Mouse (Mus musculus) mesoderm, embryonic 11.5 days (tissue): ENCODE measurements around the gene Emg1.
"Not testable (repeated sequence)": the region's sequence is repeated elsewhere in the genome, so short reads cannot be mapped to it uniquely, and the experiment has no call there.

Experiments used
- DNase-seq: peaks from one replicate; pipeline ENCODE4 v3.0.0-alpha.2; 2012; ENCODE audit warnings: low read depth, low spot score

Emg1 gene

DNA sequence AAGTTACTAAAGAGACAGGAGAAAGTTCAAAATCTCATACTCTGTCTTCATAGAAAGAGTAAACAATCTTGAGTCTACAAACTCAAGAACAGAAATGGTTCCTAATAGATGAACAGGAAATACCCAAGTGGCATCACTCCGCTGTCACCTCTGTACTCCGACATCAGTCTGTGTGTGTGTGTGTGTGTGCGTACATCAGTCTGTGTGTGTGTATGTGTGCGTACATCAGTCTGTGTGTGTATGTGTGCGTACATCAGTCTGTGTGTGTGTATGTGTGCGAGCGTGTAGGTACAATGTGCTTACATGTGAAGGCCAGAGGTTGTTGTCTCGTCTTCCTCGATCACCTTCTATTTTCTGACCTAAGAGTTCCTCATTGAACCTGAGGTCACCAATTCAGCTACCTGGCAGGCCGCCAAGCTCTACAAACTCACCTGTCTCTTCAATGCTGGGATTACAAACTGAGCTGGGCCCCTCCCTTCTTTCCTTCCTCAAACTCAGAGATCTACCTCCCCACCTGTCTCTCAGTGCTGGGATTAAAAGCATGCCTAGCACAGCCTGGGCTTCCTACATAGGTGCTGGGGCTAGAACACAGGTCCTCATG, 3.6 kb downstream of the Emg1 start:
- DNase-seq = no peak

- no peak for DNase-seq
Measured at GRCm38 (mm10) chr6:124706061-124706627, 5.8 kb downstream of the Emg1 start.

DNA sequence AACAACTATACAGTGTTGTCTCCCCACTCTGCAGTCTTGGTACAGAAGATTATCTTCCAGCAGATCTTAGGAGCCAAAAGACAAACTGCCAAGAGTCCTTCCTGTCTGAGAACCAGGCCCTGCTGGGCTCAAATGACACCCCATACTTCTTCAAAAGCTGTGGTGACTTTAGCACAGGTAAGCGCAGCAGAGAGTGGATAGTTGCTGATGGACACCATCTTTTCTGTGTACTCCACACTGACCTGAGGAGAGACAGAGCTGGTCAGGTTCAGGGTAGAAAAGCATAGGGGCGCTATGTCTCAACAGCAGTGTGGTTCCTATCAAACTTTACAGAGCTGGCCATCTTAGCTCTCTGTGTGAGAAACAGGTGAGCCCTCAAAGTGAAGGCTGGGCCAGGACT, 7.6 kb downstream of the Emg1 start:
- DNase-seq = no peak

DNA sequence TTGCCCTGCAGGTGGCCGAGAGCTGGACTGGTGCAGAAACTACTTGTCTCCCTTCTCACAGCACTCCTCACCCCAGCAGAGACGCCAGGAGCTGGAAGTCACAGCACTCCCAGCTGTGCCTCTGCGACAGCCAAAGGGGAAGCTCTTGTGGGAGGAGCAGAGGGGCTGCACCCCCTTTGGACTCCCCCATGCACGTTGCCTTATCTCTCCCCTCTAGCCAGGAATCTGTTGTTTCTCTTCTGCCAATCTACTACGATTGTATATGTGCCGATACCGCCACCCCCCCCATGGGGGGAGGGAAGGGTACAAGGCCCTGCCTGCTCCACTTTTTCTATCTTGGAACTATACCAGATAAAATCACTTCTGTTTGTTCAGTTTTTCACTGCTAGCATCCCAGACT, 8.2 kb downstream of the Emg1 start:
- DNase-seq = no peak

GRCm38 (mm10) chr6:124702784-124703103, 9.2 kb downstream of the Emg1 start:
- DNase-seq = peak; percentile 73

DNA sequence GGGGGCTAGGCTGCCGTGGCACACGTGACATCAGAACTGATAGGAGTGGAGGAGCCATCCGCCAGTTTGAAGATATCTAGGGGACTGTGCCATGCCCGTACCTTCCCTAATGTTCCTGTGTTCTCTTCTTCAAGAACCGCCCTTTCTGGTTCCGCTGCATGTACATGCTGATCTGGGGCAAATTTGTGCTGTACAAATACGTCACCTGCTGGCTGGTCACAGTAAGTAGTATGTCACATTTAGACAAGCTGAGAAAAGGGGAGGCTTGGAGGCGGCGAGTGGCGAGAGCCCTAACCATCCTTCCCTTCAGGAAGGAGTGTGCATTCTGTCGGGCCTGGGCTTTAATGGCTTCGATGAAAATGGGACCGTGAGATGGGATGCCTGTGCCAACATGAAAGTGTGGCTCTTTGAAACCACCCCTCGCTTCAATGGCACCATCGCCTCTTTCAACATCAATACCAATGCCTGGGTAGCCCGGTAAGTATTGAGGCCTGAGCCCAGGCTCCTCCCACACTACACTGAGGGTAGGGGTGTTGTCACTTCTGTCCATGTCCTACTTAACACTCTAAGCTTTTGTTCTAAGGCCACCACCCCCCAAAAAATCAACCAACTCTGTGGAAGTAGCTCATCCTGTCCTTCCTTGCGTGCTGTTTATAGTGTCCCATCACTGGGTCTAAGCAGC, 9.7 kb downstream of the Emg1 start:
- no peak for DNase-seq

- no peak for DNase-seq
Measured at GRCm38 (mm10) chr6:124701338-124701737, 10.6 kb downstream of the Emg1 start.

DNA sequence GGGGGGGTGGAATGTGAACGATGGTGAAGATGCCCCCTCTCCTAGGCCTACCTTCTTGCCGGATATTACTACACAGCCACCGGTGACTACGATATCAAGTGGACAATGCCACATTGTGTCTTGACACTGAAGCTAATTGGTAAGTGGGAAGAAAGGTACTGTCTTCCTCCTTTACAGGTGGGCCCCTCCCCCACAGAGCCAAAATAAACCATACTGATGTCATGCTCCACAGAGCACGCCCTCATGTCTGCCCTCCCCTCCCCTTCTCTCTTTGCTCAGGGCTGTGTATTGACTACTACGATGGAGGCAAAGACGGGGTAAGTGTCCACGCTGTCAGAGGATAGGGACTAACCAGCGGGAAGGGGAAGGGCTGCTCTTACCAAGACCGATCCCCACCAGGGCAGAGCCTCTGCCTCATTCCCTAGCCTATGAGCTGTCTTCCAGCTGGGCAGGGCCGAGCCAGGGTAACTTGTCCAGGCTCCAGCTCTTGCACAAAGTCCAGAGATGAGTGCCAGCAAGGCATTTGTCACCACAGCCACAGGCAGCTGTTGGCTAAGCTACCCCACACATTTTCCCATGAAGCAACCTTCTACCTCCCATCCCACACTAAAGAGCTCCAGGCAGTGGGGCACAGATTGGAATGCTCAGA, 11.9 kb downstream of the Emg1 start:
- DNase-seq = no peak

DNA sequence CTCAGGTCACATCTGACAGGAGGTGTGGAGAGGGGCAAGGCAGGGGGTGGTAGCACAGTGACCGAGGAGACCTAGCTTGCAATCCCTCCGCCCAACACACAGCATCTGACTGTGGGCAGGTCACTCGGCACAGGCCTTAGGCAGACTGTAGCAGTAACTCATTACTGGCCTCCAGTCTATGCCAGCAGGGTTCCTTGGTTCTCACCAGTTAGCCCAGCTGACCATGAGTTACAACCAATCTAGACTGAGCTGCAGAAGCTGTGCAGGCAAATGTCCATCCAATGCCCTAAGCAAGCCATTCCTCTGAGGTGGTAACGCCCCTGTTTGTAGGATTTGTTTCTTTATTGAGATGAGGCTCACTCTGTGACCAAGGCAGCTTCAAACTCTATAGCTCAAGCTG, 12.6 kb downstream of the Emg1 start:
- no peak for DNase-seq

- no peak for DNase-seq
Measured at GRCm38 (mm10) chr6:124698751-124699150, 13.2 kb downstream of the Emg1 start.

GRCm38 (mm10) chr6:124696441-124697150, 15.4 kb downstream of the Emg1 start:
- no peak for DNase-seq

GRCm38 (mm10) chr6:124694166-124694955, 17.6 kb downstream of the Emg1 start:
- DNase-seq = no peak

DNA sequence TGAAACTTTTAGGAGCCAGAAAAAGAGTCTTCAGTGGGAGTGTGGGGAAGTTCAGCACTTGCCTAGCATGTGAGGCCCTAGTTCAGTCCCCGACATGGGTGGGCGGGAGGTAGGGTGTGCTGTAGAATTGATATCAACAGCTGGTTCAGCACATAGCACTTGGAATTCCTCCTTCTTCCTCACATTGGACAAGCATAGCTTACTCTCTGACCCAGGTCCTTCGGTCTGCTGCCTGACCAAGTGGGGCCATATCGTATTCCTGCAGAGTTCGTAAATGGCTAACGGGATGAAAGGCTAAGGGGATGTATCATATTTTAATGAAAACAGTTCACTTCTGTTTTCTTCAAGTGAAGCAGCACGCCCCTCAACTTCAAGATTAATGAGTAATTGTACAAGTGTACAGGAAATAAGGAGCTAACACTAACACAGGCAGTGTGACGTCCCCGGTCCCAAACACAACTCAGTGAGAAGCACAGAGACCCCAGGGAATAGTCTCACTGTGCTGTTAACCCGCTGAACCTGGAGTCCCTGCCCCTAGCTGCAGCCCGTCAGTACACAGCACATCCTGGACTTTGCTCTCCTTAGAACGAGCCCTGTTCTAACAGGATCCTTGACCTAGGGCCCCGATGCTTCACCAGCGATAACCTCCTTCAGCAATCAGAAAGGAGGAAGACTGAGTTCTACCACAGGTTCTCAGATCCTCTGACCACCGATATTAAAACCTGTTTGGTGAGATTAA, 18.6 kb downstream of the Emg1 start:
- peak; percentile 33 for DNase-seq

DNA sequence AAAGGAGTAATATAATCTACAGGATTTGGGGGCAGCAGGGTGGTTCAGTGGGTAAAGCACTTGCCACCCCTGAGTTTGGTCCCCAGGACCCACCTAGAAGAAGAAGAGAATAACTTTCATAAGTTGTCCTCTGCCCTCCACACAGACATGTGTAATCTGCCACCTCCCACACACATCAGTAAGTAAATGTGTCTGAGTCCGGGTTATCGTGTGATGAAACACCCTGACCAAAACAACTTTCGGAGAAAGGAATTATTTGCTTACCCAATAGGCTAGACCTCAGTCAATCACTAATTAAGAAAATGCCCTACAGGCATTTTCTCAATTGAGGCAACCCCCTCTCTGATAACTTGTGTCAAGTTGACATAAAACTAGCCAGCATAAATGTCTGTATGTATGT, 21.5 kb downstream of the Emg1 start:
- no peak for DNase-seq

GRCm38 (mm10) chr6:124689011-124689410, 23.0 kb downstream of the Emg1 start:
- DNase-seq = no peak

DNA sequence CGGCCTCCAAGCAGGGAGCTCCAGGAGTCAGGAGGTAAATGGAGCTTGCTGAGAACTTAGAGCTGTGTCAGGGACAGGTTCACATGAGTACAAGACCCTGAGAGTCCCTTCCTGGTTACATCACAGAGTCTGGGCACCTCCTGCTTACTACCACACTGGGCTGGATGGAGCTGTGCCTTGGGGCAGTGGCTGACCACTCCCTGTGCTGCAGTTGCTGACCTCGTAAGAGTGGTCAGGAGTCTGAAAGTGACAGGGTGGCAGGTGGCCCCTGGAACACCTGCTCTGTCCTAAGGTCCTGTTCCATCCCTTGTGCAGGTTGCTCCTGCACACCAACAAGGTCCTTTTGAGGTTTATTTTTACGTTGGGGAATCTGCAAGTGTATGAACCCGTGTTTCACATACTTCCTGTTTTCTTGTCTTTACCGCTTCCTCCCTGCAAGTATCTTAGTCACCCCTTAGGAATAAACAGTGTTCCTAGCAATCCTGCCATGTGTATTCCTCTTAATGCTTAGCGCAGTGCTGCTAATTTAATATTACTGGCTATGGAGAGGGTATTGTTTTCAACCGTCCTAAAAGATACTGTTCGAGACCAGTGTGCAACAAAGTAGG, 23.7 kb downstream of the Emg1 start:
- no peak for DNase-seq

GRCm38 (mm10) chr6:124686644-124687043, 25.3 kb downstream of the Emg1 start:
- DNase-seq = not testable (repeated sequence)

GRCm38 (mm10) chr6:124685606-124686386, 26.2 kb downstream of the Emg1 start:
- no peak for DNase-seq

- no peak for DNase-seq
Measured at GRCm38 (mm10) chr6:124683591-124684417, 28.2 kb downstream of the Emg1 start.
